Mouse (Mus musculus) liver, postnatal 0 days (tissue): ENCODE results near the gene Znrf3. TPM values are rescaled to one million over a fixed set of nuclear protein-coding genes. Genes with fewer than 3 reads are reported as not detected.
A peak's percentile ranks its signal among the peaks of the same experiment; 100 is the strongest.

Source experiments
- ATAC-seq: fragments of 200-750 bp; cut with Nextera tagmentation; 2 replicates; pipeline ENCODE4 v1.8.0; 2017; ENCODE audit warnings: mild to moderate bottlenecking, moderate library complexity
- DNase-seq: peaks from one replicate; pipeline ENCODE4 v3.0.0-alpha.2; 2016
- H3K27ac ChIP-seq: fragments of 300-500 bp; sonication (generic); 2 replicates; pipeline ENCODE4 v1.5.1; 2014; ENCODE audit warnings: antibody characterized with exemption, moderate library complexity, mild to moderate bottlenecking, low read depth
- H3K27me3 ChIP-seq: fragments of 300-500 bp; sonication (generic); 2 replicates; pipeline ENCODE4 v1.6.1; 2014; ENCODE audit warnings: low read length, control low read depth, mixed read lengths; ENCODE audit not compliant: insufficient read depth
- H3K36me3 ChIP-seq: fragments of 300-500 bp; sonication (generic); replicated peaks from 2 replicates; pipeline ENCODE4 v1.6.1; 2014; ENCODE audit warnings: mild to moderate bottlenecking, control low read depth, low read length, moderate library complexity, mixed read lengths; ENCODE audit not compliant: insufficient read depth
- H3K4me1 ChIP-seq: fragments of 300-500 bp; sonication (generic); 2 replicates; pipeline ENCODE4 v1.6.1; 2014; ENCODE audit warnings: antibody characterized with exemption, mild to moderate bottlenecking, control low read depth; ENCODE audit not compliant: insufficient read depth
- H3K4me2 ChIP-seq: fragments of 300-500 bp; sonication (generic); 2 replicates; pipeline ENCODE4 v1.6.1; 2014; ENCODE audit warnings: low read depth, mild to moderate bottlenecking, low read length, moderate library complexity, mixed read lengths
- H3K4me3 ChIP-seq: fragments of 300-500 bp; sonication (generic); 2 replicates; pipeline ENCODE4 v1.5.1; 2014; ENCODE audit warnings: low read depth, low read length
- H3K9ac ChIP-seq: fragments of 300-500 bp; sonication (generic); replicated peaks from 2 replicates; pipeline ENCODE4 v1.6.1; 2014; ENCODE audit warnings: mild to moderate bottlenecking, moderate library complexity
- H3K9me3 ChIP-seq: fragments of 300-500 bp; sonication (generic); 2 replicates; pipeline ENCODE4 v1.6.1; 2016; ENCODE audit warnings: mild to moderate bottlenecking, control low read depth, low read length, mixed read lengths
- CTCF ChIP-seq: sonication (generic); IDR thresholded peaks from 2 replicates; pipeline ENCODE4 v1.5.1; 2016; ENCODE audit warnings: antibody characterized with exemption, low read depth
- EP300 ChIP-seq: IDR thresholded peaks from 2 replicates; pipeline ENCODE4 v1.6.1; 2016; ENCODE audit warnings: antibody characterized with exemption, low read depth, mild to moderate bottlenecking
- WGBS: fragments of 180-500 bp; shearing (Covaris S2); extraction: QIAGEN DNeasy Blood & Tissue Kit; methylation state at CpG from one replicate; pipeline ENCODE4 v1.1.7; 2014; ENCODE audit not compliant: insufficient replicate concordance; 5-methylcytosine and 5-hydroxymethylcytosine counted together
- polyA plus RNA-seq: library from polyadenylated mRNA; unstranded; fragments of >200 nt; fragmentation: Nextera tagmentation; extraction: Ambion mirVana; gene quantifications from 2 replicates; pipeline ENCODE4 v1.2.1, GENCODE M21; 2015

Gene Znrf3
- polyA plus RNA-seq, 1 experiment from 2014 or later: 4.5 TPM

DNA sequence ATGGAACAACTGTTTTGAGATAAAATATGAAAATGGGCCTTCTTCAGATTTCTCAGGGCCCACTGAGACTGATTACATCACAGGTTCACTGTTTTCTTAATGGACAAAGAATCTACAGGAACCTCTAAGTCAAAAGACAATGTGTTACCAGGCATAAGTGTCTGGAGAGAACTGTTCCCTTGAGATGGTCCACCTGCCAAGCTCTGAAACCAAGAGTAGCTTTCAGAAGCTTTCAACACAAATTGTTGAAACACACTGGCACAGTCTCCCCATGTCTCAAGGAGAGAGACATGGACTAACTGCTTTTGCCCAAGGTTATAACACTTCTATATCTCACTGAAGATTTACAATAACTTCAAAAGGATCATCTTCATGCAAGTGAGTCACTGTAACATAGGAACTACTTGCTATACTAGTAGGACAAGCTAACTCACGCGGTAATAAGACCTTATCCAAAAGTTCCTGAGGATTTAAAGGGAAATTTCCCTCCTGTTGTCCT lies 89.3 kb downstream of the Znrf3 start:
- Histone ChIP-seq H3K36me3 (no peaks in the 10 kb centered on the region), H3K4me2 (no peak overlapping the region), H3K4me3 (no peak overlapping the region), H3K9me3 (no peaks in the 10 kb centered on the region), H3K9ac (no peak overlapping the region), H3K27ac (no peak overlapping the region), H3K4me1 (no peaks in the 10 kb centered on the region; the same call in 1 of the 2 replicates), H3K27me3 (no peaks in the 10 kb centered on the region)
- DNase-seq (no peak), ATAC-seq (no peak)
- WGBS: 79% methylated on average over 2 of the region's 2 CpGs
- TF ChIP-seq EP300: no peak
- no peak for TF ChIP-seq CTCF

DNA sequence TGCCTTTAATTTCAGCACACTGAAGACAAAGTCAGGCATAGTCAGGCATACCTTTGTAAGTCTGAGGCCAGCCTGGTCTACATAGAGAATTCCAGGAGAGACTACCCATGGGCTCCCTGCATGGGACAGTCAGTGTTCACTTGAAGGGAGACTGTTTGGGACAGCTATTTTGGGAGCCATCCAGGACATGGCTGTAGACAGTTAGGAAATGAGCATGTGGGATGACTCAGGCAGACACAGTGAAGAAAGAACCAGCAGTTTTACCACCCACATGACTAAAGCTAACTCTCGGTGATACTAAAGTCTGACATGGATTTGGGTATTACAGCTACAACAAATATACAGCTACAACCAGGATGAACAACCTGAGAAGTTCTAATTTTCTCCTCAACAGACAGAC lies 89.9 kb downstream of the Znrf3 start:
- no peak overlapping the region for H3K9ac ChIP-seq
- ATAC-seq: peak; percentile 86

DNA sequence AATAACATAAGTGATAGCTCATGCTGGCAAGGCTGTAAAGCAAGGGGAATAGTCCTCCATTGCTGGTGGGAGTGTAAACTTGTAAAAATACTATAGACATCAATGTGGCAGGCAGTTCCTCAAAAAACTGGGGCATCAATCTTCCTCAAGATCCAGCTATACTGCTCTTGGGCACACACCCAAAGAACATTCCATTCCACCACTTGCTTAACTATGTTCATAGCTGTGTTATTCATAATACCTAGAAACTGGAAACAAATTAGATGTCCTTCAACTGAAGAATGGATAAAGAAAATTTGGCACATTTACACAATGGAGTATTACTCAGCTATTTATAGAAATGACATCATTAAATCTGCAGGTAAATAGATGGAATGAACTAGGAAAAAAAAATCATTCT lies 91.6 kb downstream of the Znrf3 start:
- no peak for ATAC-seq
- H3K4me3 ChIP-seq: no peak overlapping the region

More for the DNA sequence above, 89.9 kb downstream of the Znrf3 start:
- H3K4me3 ChIP-seq: no peak overlapping the region
- TF ChIP-seq CTCF: no peak
- no peak for TF ChIP-seq EP300
- H3K4me1 ChIP-seq: no peaks in the 10 kb centered on the region; the same call in 1 of the 2 replicates
- no peak overlapping the region for H3K4me2 ChIP-seq
- 47% methylated on average over 1 of the region's 1 CpGs for WGBS
- peak; percentile 16 for DNase-seq
- no peaks in the 10 kb centered on the region for H3K36me3 ChIP-seq
- H3K27me3 ChIP-seq: no peaks in the 10 kb centered on the region
- no peak overlapping the region for H3K27ac ChIP-seq
- no peaks in the 10 kb centered on the region for H3K9me3 ChIP-seq

DNA sequence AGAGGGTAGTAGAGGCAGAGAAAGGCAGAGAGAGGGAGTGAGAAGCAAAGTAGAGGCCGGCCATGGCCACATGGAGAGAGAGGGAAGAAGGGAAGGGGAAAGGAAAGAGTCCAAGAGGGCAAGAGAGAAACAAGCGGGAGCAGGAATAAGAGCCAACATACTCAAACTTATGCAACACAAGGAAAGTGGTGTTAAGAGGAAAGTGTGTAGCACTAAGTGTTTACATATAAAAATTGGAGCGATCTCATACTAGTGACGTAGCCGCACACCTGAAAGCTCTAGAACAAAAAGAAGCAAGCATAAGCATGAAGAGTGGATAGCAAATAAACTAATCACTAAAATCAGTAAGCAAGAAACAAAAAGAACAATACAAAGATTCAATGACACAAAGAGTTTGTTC lies 95.2 kb downstream of the Znrf3 start:
- Histone ChIP-seq H3K27ac (no peak overlapping the region), H3K4me3 (no peak overlapping the region), H3K9me3 (no peaks in the 10 kb centered on the region), H3K4me1 (no peaks in the 10 kb centered on the region), H3K9ac (no peak overlapping the region), H3K4me2 (no peak overlapping the region), H3K27me3 (no peaks in the 10 kb centered on the region), H3K36me3 (no peaks in the 10 kb centered on the region)
- DNase-seq (no peak), ATAC-seq (no peak)
- no peak for TF ChIP-seq EP300
- TF ChIP-seq CTCF: no peak
- 89% methylated on average over 5 of the region's 5 CpGs for WGBS

More for the DNA sequence above, 91.6 kb downstream of the Znrf3 start:
- H3K4me1 ChIP-seq: no peaks in the 10 kb centered on the region; the same call in 1 of the 2 replicates
- TF ChIP-seq EP300 (no peak), CTCF (no peak)
- H3K9me3 ChIP-seq: no peaks in the 10 kb centered on the region
- no peak overlapping the region for H3K27ac ChIP-seq
- no peak for DNase-seq
- H3K4me2 ChIP-seq: no peak overlapping the region
- H3K36me3 ChIP-seq: no peaks in the 10 kb centered on the region
- H3K9ac ChIP-seq: no peak overlapping the region
- H3K27me3 ChIP-seq: no peaks in the 10 kb centered on the region

GRCm38 (mm10) chr11:5346845-5347640 lies 97.6 kb downstream of the Znrf3 start:
- no peaks in the 10 kb centered on the region for H3K27me3 ChIP-seq
- no peak overlapping the region for H3K27ac ChIP-seq
- no peak overlapping the region for H3K9ac ChIP-seq
- no peaks in the 10 kb centered on the region for H3K36me3 ChIP-seq
- DNase-seq (no peak), ATAC-seq (no peak)
- H3K4me3 ChIP-seq: no peak overlapping the region
- TF ChIP-seq CTCF (no peak), EP300 (no peak)
- WGBS: 40% methylated on average over 4 of the region's 4 CpGs
- no peak overlapping the region for H3K4me2 ChIP-seq
- H3K4me1 ChIP-seq: peaks cover 5% of the 10 kb centered on the region
- no peaks in the 10 kb centered on the region for H3K9me3 ChIP-seq

GRCm38 (mm10) chr11:5343748-5344147 lies 100.9 kb downstream of the Znrf3 start:
- ATAC-seq (no peak), DNase-seq (no peak)
- TF ChIP-seq EP300 (no peak), CTCF (no peak)
- H3K36me3 ChIP-seq: no peaks in the 10 kb centered on the region
- H3K4me3 ChIP-seq: no peak overlapping the region
- H3K27ac ChIP-seq: no peak overlapping the region
- 73% methylated on average over 4 of the region's 4 CpGs for WGBS
- no peak overlapping the region for H3K4me2 ChIP-seq
- H3K9ac ChIP-seq: no peak overlapping the region
- no peaks in the 10 kb centered on the region for H3K27me3 ChIP-seq
- H3K9me3 ChIP-seq: no peaks in the 10 kb centered on the region
- H3K4me1 ChIP-seq: peaks cover 5% of the 10 kb centered on the region
